Mouse (Mus musculus): ENCODE data around the gene Zranb3. TPM values are rescaled to one million over a fixed set of nuclear protein-coding genes. Genes with fewer than 3 reads are reported as not detected.
"Not testable (repeated sequence)": the region's sequence is repeated elsewhere in the genome, so short reads cannot be mapped to it uniquely, and the experiment has no call there.

Zranb3 gene
- total RNA-seq (2014; rRNA removed) (3.3 and 4.8 TPM in 2 replicates), polyA plus RNA-seq (2012; rRNA removed) (0.68 and 0.70 TPM in 2 replicates)

GRCm38 (mm10) chr1:128102641-128103461, at the start of gene Zranb3, which contains the start of gene R3hdm1:
TSS of gene Zranb3 (minus strand) at chr1:128103047.
TSS of gene R3hdm1 (plus strand) at chr1:128103301.
- H3K27me3 ChIP-seq (ENCODE audit: control insufficient read depth, insufficient read depth, low read length): no peaks in the 10 kb centered on the region
- peaks cover 4% of the 10 kb centered on the region; the same call in 1 of the 2 replicates for H3K4me1 ChIP-seq (ENCODE audit: control insufficient read depth, insufficient read depth, low read length)
- peak; percentile 99 for DNase-seq (ENCODE audit: extremely low read depth, low read depth, low spot score)
- no peaks in the 10 kb centered on the region for H3K36me3 ChIP-seq (ENCODE audit: control insufficient read depth, insufficient read depth, low read length)
- H3K27ac ChIP-seq (replicated peaks; ENCODE audit: insufficient read depth, low read depth, low read length): peak within 1 kb of the TSS; percentile 60
- peak within 1 kb of the TSS; percentile 94 for H3K4me3 ChIP-seq (ENCODE audit: insufficient read depth, low read depth, low read length)
- H3K9ac ChIP-seq (ENCODE audit: low read depth, low read length): peak within 1 kb of the TSS; percentile 88
- WGBS: under 1% methylated on average over 43 of the region's 43 CpGs
- 0 out of 2 replicates have a peak, but pooled peaks have one; percentile 49 for TF ChIP-seq POLR2A (IDR thresholded peaks at IDR 0.05; ENCODE audit: extremely low read depth, insufficient read depth, low read length)
- no peak for TF ChIP-seq CTCF (IDR thresholded peaks at IDR 0.05; ENCODE audit: low read depth, low read length)
- peaks cover 9% of the 10 kb centered on the region; the same call in 1 of the 2 replicates for H3K79me2 ChIP-seq (ENCODE audit: control insufficient read depth, insufficient read depth, low read length)

GRCm38 (mm10) chr1:128141737-128142136, 38.9 kb upstream of the Zranb3 start:
- H3K4me1 ChIP-seq (ENCODE audit: control insufficient read depth, insufficient read depth, low read length): no peaks in the 10 kb centered on the region
- TF ChIP-seq CTCF (IDR thresholded peaks at IDR 0.05; ENCODE audit: low read depth, low read length) (no peak), POLR2A (IDR thresholded peaks at IDR 0.05; ENCODE audit: extremely low read depth, insufficient read depth, low read length) (no peak)
- no peak overlapping the region for H3K9ac ChIP-seq (ENCODE audit: low read depth, low read length)

DNA sequence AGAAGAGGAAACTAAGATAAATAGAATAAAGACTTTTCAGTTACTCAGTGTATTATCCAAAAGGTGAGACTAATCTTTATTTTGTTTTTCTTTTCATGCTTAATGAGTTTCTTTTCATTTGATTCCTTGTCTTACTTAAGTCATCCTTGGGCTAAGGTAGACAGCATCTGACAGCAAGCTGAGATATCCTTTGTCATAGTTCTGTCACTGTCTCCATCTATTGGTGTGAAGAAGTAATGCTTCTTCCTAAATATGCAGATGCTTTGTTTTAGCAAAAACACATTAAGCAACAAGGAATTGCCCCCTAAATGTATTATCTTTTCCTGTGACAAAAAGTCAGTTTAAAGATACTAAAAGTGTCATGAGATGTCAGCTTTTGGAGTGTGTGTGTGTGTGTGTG, 38.2 kb upstream of the Zranb3 start:
- DNase-seq (ENCODE audit: extremely low read depth, low read depth, low spot score): peak; percentile 39
- Histone ChIP-seq H3K4me1 (ENCODE audit: control insufficient read depth, insufficient read depth, low read length) (no peaks in the 10 kb centered on the region), H3K9ac (ENCODE audit: low read depth, low read length) (no peak overlapping the region), H3K36me3 (ENCODE audit: control insufficient read depth, insufficient read depth, low read length) (no peaks in the 10 kb centered on the region), H3K27me3 (ENCODE audit: control insufficient read depth, insufficient read depth, low read length) (no peaks in the 10 kb centered on the region), H3K4me3 (ENCODE audit: insufficient read depth, low read depth, low read length) (no peak overlapping the region), H3K79me2 (ENCODE audit: control insufficient read depth, insufficient read depth, low read length) (peaks cover 6% of the 10 kb centered on the region; the same call in 1 of the 2 replicates), H3K27ac (replicated peaks; ENCODE audit: insufficient read depth, low read depth, low read length) (no peak overlapping the region)
- TF ChIP-seq POLR2A (IDR thresholded peaks at IDR 0.05; ENCODE audit: extremely low read depth, insufficient read depth, low read length): no peak

More at GRCm38 (mm10) chr1:128141737-128142136, 38.9 kb upstream of the Zranb3 start:
- no peak overlapping the region for H3K4me3 ChIP-seq (ENCODE audit: insufficient read depth, low read depth, low read length)
- no peak for DNase-seq (ENCODE audit: extremely low read depth, low read depth, low spot score)
- peaks cover 6% of the 10 kb centered on the region; the same call in 1 of the 2 replicates for H3K79me2 ChIP-seq (ENCODE audit: control insufficient read depth, insufficient read depth, low read length)
- no peaks in the 10 kb centered on the region for H3K27me3 ChIP-seq (ENCODE audit: control insufficient read depth, insufficient read depth, low read length)
- no peaks in the 10 kb centered on the region for H3K36me3 ChIP-seq (ENCODE audit: control insufficient read depth, insufficient read depth, low read length)
- no peak overlapping the region for H3K27ac ChIP-seq (replicated peaks; ENCODE audit: insufficient read depth, low read depth, low read length)

DNA sequence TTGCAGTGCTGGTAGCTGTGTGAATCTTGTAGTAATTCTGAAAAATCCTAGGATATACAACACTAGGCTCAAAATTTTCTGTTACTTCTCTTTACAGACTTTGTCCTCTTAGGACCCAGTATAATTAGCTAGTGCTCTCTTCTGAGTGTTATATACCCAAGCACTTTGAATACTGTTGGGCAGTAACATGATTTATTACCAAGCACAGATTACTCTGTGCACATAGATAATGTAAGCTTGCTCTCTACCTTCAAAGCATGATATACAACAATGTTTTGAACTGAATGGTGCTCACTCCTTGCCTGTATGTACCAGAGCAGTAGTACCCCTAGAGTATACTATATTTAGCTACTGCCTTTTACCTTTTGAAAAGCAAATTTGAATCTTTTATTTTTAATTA, 33.4 kb upstream of the Zranb3 start:
- not testable (repeated sequence) for H3K27ac ChIP-seq (replicated peaks; ENCODE audit: insufficient read depth, low read depth, low read length); H3K4me3 ChIP-seq (ENCODE audit: insufficient read depth, low read depth, low read length); H3K9ac ChIP-seq (ENCODE audit: low read depth, low read length); H3K27me3 ChIP-seq (ENCODE audit: control insufficient read depth, insufficient read depth, low read length); H3K36me3 ChIP-seq (ENCODE audit: control insufficient read depth, insufficient read depth, low read length); H3K4me1 ChIP-seq (ENCODE audit: control insufficient read depth, insufficient read depth, low read length); H3K79me2 ChIP-seq (ENCODE audit: control insufficient read depth, insufficient read depth, low read length); DNase-seq (ENCODE audit: extremely low read depth, low read depth, low spot score)

DNA sequence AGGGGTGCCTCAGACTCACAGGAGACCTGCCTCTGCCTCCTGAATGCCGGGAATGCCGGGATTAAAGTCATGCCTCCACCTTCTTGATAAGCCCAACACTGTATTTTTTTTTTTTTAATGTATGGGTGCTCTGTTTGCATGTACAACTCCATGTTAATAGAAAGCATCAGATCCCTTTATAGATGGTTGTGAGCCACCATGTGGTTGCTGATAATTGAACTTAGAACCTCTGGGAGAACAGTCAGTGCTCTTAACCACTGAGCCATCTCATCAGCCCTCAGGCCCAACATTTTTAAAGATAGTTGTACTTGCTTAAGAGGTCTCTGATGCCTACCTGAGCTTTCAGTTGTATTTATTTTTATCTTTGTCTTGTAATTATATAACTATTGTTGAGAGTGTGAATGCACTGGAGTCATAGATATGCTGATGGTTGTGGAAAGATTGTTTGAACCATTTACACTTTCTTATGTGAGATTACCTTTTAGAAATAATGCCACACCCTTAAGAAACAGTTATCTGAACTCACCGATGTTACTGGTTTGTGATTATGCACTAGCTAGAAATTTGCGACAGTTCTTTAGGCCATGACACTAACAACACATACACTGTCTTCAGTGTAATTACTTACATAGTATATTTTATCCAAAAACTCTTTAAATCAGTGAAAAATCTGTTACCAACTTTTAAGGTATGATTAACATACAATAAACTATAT, 18.2 kb upstream of the Zranb3 start:
- no peaks in the 10 kb centered on the region; the same call in 1 of the 2 replicates for H3K4me1 ChIP-seq (ENCODE audit: control insufficient read depth, insufficient read depth, low read length)
- no peak overlapping the region for H3K9ac ChIP-seq (ENCODE audit: low read depth, low read length)
- no peak overlapping the region for H3K27ac ChIP-seq (replicated peaks; ENCODE audit: insufficient read depth, low read depth, low read length)
- 93% methylated on average over 4 of the region's 4 CpGs for WGBS
- TF ChIP-seq POLR2A (IDR thresholded peaks at IDR 0.05; ENCODE audit: extremely low read depth, insufficient read depth, low read length): no peak
- no peak for TF ChIP-seq CTCF (IDR thresholded peaks at IDR 0.05; ENCODE audit: low read depth, low read length)
- DNase-seq (ENCODE audit: extremely low read depth, low read depth, low spot score): no peak
- peaks cover 17% of the 10 kb centered on the region; the same call in 1 of the 2 replicates for H3K79me2 ChIP-seq (ENCODE audit: control insufficient read depth, insufficient read depth, low read length)
- no peaks in the 10 kb centered on the region; the same call in 1 of the 2 replicates for H3K36me3 ChIP-seq (ENCODE audit: control insufficient read depth, insufficient read depth, low read length)
- no peak overlapping the region for H3K4me3 ChIP-seq (ENCODE audit: insufficient read depth, low read depth, low read length)
- H3K27me3 ChIP-seq (ENCODE audit: control insufficient read depth, insufficient read depth, low read length): no peaks in the 10 kb centered on the region
